Mouse (Mus musculus) megakaryocyte, embryonic 14.5 days (primary cell): Measurements from ENCODE around the gene Nomo1.

Experiments
- FLI1 ChIP-seq: IDR thresholded peaks from 2 replicates; pipeline ENCODE4 v1.6.1; 2012; ENCODE audit warnings: low read length, inconsistent platforms, mixed read lengths
- GATA1 ChIP-seq: IDR thresholded peaks from 3 replicates; pipeline ENCODE4 v1.6.1; 2012; ENCODE audit warnings: mixed read lengths, low read length, inconsistent platforms, borderline replicate concordance

DNA sequence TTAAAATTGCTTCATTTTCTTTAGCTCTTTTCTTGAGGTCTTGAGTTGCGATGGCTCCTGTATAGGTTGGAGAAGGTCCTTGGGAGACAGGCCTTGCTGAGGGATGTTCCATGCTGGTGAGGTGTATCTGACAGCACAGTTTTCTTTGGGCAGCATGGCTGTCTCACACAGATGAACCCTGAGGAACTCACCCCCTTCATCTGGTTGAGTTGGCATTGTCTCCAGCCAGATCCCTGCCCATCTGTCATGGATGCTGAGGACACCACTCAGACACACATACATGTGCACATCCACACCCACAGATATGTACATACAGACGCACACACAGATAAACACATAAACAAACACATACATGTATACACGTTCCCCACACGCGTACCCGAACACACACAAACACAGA, 29.8 kb downstream of the Nomo1 start:
- TF ChIP-seq GATA1 (no peak), FLI1 (no peak)
